Mouse (Mus musculus): Measurements from ENCODE around the gene Myo16.

GRCm38 (mm10) chr8:10418013-10418412 lies 264.3 kb downstream of the Myo16 start:
- no peak for TF ChIP-seq CTCF (IDR thresholded peaks at IDR 0.05; ENCODE audit: low read depth)
- no peak for TF ChIP-seq EP300 (IDR thresholded peaks at IDR 0.05; ENCODE audit: low read depth)
